7 mouse cellular contexts compared by ENCODE assay signal in the genomic region with DNA sequence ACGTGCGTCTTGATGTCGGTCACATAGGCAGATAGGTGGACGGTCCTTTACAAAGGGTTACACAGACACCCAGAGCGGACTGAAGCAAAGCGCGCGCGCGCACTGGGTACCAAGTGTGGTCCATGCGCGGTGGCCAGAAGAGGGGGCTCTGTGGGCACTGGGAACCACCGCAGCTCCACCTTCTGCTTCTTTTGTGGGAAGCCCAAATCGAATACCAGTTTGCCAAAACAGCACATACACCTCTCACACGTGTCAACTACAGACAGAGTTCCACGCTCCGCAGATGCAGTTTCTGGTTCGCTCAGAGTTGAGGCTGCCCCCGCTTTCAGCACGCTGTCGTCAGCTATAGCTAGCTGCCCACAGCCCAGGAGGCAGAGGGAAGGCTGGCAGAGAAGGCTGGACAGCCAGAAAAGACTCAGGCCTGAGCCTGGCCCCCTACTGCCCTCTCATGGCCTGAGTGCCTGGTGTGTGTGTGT. TPM values are rescaled to one million over a fixed set of nuclear protein-coding genes. Genes with fewer than 3 reads are reported as not detected.
DNase-seq lines count a peak whose midpoint lies in the region; ATAC-seq and TF ChIP-seq lines count a peak whose summit lies in the region.

No protein-coding gene starts in this region.

- DNase-seq in ZHBTc4 (ENCODE audit: low read depth, low spot score): peak; percentile 34
- peak; percentile 14 to 35 for DNase-seq in gastrocnemius, postnatal 36 days
- DNase-seq in kidney, postnatal 10 days: peak; percentile 65
- DNase-seq in retina, postnatal 7 days (ENCODE audit: low read depth, low spot score): peak; percentile 21

- H3K4me3 ChIP-seq in cortical plate, adult 2 months (ENCODE audit: insufficient read depth, low read length): peak overlapping the region; percentile 21
- 0 out of 2 replicates have a peak overlapping the region, but pooled peaks have one; percentile 10 for H3K4me3 ChIP-seq in liver, embryonic 15.5 days (replicated peaks)

- WGBS in liver, embryonic 15.5 days (ENCODE audit: insufficient replicate concordance): under 1% methylated on average over 21 of the region's 21 CpGs

- no peaks in the 10 kb centered on the region; the same call in 1 of the 2 replicates for H3K4me1 ChIP-seq in cortical plate, adult 2 months (ENCODE audit: control insufficient read depth, insufficient read depth, low read length)
- H3K4me1 ChIP-seq in liver, embryonic 15.5 days (replicated peaks): peaks cover 7% of the 10 kb centered on the region; the same call in 1 of the 2 replicates

- no peak for ATAC-seq in liver, embryonic 15.5 days (ENCODE audit: insufficient read depth)
- ATAC-seq in megakaryocyte-erythroid progenitor cell, adult 5-6 weeks (replicated peaks; ENCODE audit: low FRiP score, low TSS enrichment, poor library complexity, severe bottlenecking): no peak

- no peak for TF ChIP-seq POLR2A in cortical plate, adult 2 months (IDR thresholded peaks at IDR 0.05; ENCODE audit: extremely low read depth, insufficient read depth, low read length)

- no peak overlapping the region for H3K9ac ChIP-seq in liver, embryonic 15.5 days

- no peaks in the 10 kb centered on the region for H3K36me3 ChIP-seq in liver, embryonic 15.5 days (replicated peaks)

- TF ChIP-seq CTCF in cortical plate, adult 2 months (IDR thresholded peaks at IDR 0.05; ENCODE audit: extremely low read depth, insufficient read depth, low read length): no peak

- intact Hi-C loops in gastrocnemius, postnatal 36 days (cut with DNase I): no loop called here

- H3K27me3 ChIP-seq in liver, embryonic 15.5 days: peaks cover 34% of the 10 kb centered on the region

- H3K27ac ChIP-seq in cortical plate, adult 2 months (ENCODE audit: insufficient read depth, low read length): no peak overlapping the region
- H3K27ac ChIP-seq in liver, embryonic 15.5 days (replicated peaks): no peak overlapping the region

- no peaks in the 10 kb centered on the region for H3K9me3 ChIP-seq in liver, embryonic 15.5 days (replicated peaks)

- peak overlapping the region; percentile 33 for H3K4me2 ChIP-seq in liver, embryonic 15.5 days

RNA-seq across cellular contexts. Expression of gene Dkk2, which starts 2.0 kb away (rescaled TPM):
- 0.35 and 0.36 TPM in 2 replicates for polyA plus RNA-seq in cortical plate, adult 2 months (2012; rRNA removed)
- 1 to 10 TPM; 2.6 to 3.1 TPM for total RNA-seq in gastrocnemius, postnatal 36 days (2021)
- 0.40 and 0.44 TPM in 2 replicates for polyA plus RNA-seq in liver, embryonic 15.5 days (2015; fragmentation: Nextera tagmentation; extraction: Ambion mirVana)
- total RNA-seq in megakaryocyte-erythroid progenitor cell, adult 5-6 weeks (2014; fragmentation: Nextera tagmentation): not detected in 2 replicates
- not detected in 2 replicates for total RNA-seq in megakaryocyte-erythroid progenitor cell, adult 5-6 weeks (2017)
